Mouse (Mus musculus): Measurements from ENCODE around the gene Babam2. TPM values are rescaled to one million over a fixed set of nuclear protein-coding genes. Genes with fewer than 3 reads are reported as not detected.

Babam2 gene
- polyA plus RNA-seq, 1 experiment: 38.7 TPM

DNA sequence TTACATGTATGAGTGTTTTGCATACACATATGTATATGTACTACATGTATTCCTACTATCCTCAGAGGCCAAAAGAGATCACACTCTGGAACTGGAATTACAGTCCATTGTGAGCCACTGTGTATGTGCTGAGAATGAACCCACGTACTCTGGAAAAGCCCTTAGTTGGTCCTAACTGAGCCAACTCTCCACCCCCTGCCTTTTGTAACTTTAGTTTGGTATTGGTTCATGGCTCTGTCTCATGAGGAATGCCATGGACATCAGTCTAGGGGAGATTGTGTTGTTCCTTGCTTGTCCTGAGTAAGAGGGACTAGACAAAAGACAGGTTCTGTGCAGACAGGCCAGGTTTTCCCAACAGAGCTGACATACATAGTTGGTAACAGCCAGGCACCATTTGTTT is 177.1 kb downstream of the Babam2 start:
- Histone ChIP-seq H3K4me1 (ENCODE audit: control insufficient read depth, insufficient read depth, low read length) (peaks cover 4% of the 10 kb centered on the region; the same call in 1 of the 2 replicates), H3K27me3 (replicated peaks; ENCODE audit: control insufficient read depth, insufficient read depth, low read length) (no peaks in the 10 kb centered on the region), H3K36me3 (ENCODE audit: control insufficient read depth, insufficient read depth, low read length) (no peaks in the 10 kb centered on the region), H3K27ac (ENCODE audit: insufficient read depth, low read depth, low read length) (no peak overlapping the region), H3K4me3 (ENCODE audit: insufficient read depth, low read depth, low read length) (no peak overlapping the region)
- no peak for DNase-seq
- WGBS: 57% methylated on average over 1 of the region's 1 CpGs
- no peak for TF ChIP-seq POLR2A (IDR thresholded peaks at IDR 0.05; ENCODE audit: low read depth, low read length)
- no peak for TF ChIP-seq CTCF (conservative IDR thresholded peaks at IDR 0.05; ENCODE audit: insufficient read depth, insufficient read length, low read depth, low read length)

DNA sequence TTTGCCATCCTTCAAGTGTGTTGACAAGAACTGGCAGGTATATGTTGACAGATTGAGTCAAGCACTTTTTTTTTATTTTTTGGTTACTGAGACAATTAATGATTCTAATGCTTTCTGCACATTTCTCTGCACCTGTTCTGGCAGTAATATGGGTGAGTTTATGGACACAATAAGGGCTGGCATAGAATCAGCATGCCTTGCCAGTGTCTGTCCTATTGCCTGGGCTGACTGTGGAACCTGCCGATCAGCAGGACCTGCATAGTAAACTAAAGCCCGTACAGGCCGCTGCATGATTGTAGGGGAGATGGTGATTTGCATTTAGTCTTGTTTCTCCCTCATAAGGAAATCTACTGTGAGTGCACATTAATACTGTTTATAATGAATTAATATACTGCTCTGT is 178.0 kb downstream of the Babam2 start:
- Histone ChIP-seq H3K27me3 (replicated peaks; ENCODE audit: control insufficient read depth, insufficient read depth, low read length) (no peaks in the 10 kb centered on the region), H3K27ac (ENCODE audit: insufficient read depth, low read depth, low read length) (no peak overlapping the region), H3K4me1 (ENCODE audit: control insufficient read depth, insufficient read depth, low read length) (peaks cover 4% of the 10 kb centered on the region; the same call in 1 of the 2 replicates), H3K36me3 (ENCODE audit: control insufficient read depth, insufficient read depth, low read length) (no peaks in the 10 kb centered on the region), H3K4me3 (ENCODE audit: insufficient read depth, low read depth, low read length) (no peak overlapping the region)
- TF ChIP-seq CTCF (conservative IDR thresholded peaks at IDR 0.05; ENCODE audit: insufficient read depth, insufficient read length, low read depth, low read length) (no peak), POLR2A (IDR thresholded peaks at IDR 0.05; ENCODE audit: low read depth, low read length) (no peak)
- 83% methylated on average over 3 of the region's 3 CpGs for WGBS
- DNase-seq: no peak

DNA sequence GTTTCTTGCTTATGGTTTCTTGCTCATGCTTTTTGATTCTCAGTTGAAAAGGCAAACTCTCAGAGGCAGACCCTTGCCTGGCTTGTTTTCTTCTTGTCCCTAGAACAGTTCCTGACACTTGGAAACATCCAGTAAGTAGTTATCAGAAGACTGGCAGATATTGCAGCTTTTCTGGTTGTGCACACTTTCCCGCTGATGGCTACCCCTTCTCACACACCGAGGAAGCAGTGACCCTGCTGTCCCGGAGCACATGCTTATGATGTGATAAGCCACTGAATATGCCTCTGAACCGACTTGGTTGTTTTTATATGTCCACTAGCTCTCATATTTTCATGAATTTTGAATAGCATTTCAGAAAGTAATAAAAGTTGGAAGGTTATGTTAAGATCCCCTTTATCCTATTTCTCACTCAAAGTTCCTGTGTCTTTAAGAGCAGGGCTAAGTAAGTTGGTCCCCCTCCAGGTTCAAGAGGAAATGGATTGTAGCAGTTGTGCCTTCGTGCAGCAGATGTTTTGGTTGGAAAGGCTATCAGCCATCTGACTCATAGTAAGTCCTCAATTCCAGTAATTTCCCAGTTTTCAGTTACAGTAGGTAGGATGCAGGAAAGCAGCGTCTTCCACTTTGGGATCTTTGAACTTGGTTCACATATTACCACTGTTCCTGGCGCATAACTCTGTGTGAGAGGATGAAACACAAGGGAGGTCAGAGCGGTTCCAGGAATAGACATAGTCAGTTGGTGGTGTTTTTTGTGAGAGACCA is 178.9 kb downstream of the Babam2 start:
- TF ChIP-seq CTCF (conservative IDR thresholded peaks at IDR 0.05; ENCODE audit: insufficient read depth, insufficient read length, low read depth, low read length): no peak
- Histone ChIP-seq H3K27ac (ENCODE audit: insufficient read depth, low read depth, low read length) (peak overlapping the region; percentile 55; the same call in 1 of the 2 replicates), H3K36me3 (ENCODE audit: control insufficient read depth, insufficient read depth, low read length) (no peaks in the 10 kb centered on the region), H3K4me1 (ENCODE audit: control insufficient read depth, insufficient read depth, low read length) (peaks cover 5% of the 10 kb centered on the region; the same call in 1 of the 2 replicates), H3K27me3 (replicated peaks; ENCODE audit: control insufficient read depth, insufficient read depth, low read length) (no peaks in the 10 kb centered on the region), H3K4me3 (ENCODE audit: insufficient read depth, low read depth, low read length) (no peak overlapping the region)
- 43% methylated on average over 8 of the region's 8 CpGs for WGBS
- DNase-seq: peak; percentile 58

DNA sequence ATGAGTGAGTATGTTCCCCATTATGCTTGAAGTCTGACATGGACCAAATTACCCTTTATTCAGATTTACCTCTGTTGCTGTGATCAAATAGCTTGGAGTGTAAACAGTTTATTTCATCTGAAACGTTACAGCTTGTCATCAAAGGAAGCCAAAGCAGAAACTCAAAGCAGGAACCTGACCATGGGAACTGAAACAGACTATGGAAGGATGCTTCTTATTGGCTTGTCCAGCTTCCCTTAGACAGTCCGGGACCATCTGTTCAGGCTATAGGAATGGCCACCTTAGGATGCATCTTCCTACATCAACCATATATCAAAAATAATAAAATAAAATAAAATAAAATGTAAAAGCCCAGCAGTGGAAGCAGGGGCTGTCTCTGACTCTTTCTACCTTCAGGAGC is 183.0 kb downstream of the Babam2 start:
- whole genome bisulfite sequencing: 69% methylated on average over 2 of the region's 2 CpGs
- Histone ChIP-seq H3K36me3 (ENCODE audit: control insufficient read depth, insufficient read depth, low read length) (no peaks in the 10 kb centered on the region), H3K27ac (ENCODE audit: insufficient read depth, low read depth, low read length) (no peak overlapping the region), H3K4me1 (ENCODE audit: control insufficient read depth, insufficient read depth, low read length) (peaks cover 7% of the 10 kb centered on the region; the same call in 1 of the 2 replicates), H3K27me3 (replicated peaks; ENCODE audit: control insufficient read depth, insufficient read depth, low read length) (no peaks in the 10 kb centered on the region), H3K4me3 (ENCODE audit: insufficient read depth, low read depth, low read length) (no peak overlapping the region)
- DNase-seq: no peak
- no peak for TF ChIP-seq CTCF (conservative IDR thresholded peaks at IDR 0.05; ENCODE audit: insufficient read depth, insufficient read length, low read depth, low read length)
- TF ChIP-seq POLR2A (IDR thresholded peaks at IDR 0.05; ENCODE audit: low read depth, low read length): no peak

DNA sequence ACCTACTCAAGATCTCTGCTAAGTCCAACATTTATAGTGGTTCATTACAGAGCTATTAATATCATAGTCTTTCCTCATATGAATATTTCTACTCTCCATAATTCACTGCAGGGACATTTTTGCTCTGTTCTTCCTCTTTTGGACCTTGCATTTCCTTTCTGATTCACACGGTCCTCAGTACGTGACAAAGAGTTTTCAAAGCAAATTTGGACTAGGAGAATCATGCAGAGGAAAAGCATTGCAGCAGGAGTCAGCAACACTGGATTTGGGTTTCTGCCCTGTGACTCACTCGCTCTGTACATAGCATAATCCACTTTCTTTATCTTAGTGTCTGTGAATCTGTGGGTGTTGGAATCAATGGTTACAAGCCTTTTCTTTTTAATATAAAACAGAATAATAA is 184.8 kb downstream of the Babam2 start:
- H3K36me3 ChIP-seq (ENCODE audit: control insufficient read depth, insufficient read depth, low read length): no peaks in the 10 kb centered on the region
- WGBS: 60% methylated on average over 3 of the region's 3 CpGs
- no peak overlapping the region for H3K4me3 ChIP-seq (ENCODE audit: insufficient read depth, low read depth, low read length)
- H3K27ac ChIP-seq (ENCODE audit: insufficient read depth, low read depth, low read length): no peak overlapping the region
- H3K4me1 ChIP-seq (ENCODE audit: control insufficient read depth, insufficient read depth, low read length): 0 out of 2 replicates have a peak, but pooled peaks cover 2% of the 10 kb centered on the region
- H3K27me3 ChIP-seq (replicated peaks; ENCODE audit: control insufficient read depth, insufficient read depth, low read length): no peaks in the 10 kb centered on the region
- TF ChIP-seq CTCF (conservative IDR thresholded peaks at IDR 0.05; ENCODE audit: insufficient read depth, insufficient read length, low read depth, low read length) (no peak), POLR2A (IDR thresholded peaks at IDR 0.05; ENCODE audit: low read depth, low read length) (no peak)
- DNase-seq: no peak

DNA sequence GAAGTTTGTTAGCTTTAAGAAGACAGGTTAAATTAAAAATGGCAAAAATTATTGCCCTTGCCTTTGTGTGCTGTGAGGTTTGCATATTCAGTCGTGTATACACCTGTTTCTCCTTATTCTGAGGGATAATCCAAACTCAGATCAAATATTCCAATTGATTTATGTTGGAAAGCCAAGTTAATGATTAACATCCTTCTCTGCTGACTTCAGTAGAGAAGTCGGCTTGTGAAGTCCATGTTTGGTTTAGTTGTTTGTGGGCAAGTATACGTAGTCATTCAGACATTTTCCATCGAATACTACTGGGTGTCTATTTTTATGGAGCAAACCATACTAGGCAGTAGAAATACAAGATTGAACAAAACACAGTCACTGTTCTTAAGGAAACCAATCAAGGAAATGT is 187.5 kb downstream of the Babam2 start:
- TF ChIP-seq POLR2A (IDR thresholded peaks at IDR 0.05; ENCODE audit: low read depth, low read length) (no peak), CTCF (conservative IDR thresholded peaks at IDR 0.05; ENCODE audit: insufficient read depth, insufficient read length, low read depth, low read length) (no peak)
- WGBS: 35% methylated on average over 4 of the region's 4 CpGs
- DNase-seq: no peak

DNA sequence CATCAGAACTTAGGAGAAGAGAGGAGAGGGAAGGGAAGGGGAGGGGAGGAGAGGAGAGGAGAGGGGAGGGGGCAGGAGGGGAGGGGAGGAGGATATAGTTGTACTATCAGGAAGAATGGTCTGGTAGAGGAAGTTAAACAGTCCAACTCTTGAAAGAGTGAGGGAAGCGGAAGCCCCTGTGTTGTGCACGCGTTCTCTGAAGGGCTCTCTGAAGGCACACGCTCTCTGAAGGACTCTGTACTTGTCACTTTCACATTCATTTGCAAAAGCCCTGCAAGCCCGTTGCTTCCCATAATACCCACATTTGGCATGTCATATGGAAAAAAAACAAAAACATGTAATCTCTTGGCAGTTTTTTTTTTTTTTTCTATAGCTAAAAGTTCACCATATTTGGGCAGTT is 190.1 kb downstream of the Babam2 start:
- no peak for DNase-seq
- H3K4me1 ChIP-seq (ENCODE audit: control insufficient read depth, insufficient read depth, low read length): no peaks in the 10 kb centered on the region
- H3K36me3 ChIP-seq (ENCODE audit: control insufficient read depth, insufficient read depth, low read length): no peaks in the 10 kb centered on the region
- no peak overlapping the region for H3K27ac ChIP-seq (ENCODE audit: insufficient read depth, low read depth, low read length)
- no peak overlapping the region for H3K4me3 ChIP-seq (ENCODE audit: insufficient read depth, low read depth, low read length)
- H3K27me3 ChIP-seq (replicated peaks; ENCODE audit: control insufficient read depth, insufficient read depth, low read length): no peaks in the 10 kb centered on the region
- TF ChIP-seq CTCF (conservative IDR thresholded peaks at IDR 0.05; ENCODE audit: insufficient read depth, insufficient read length, low read depth, low read length) (no peak), POLR2A (IDR thresholded peaks at IDR 0.05; ENCODE audit: low read depth, low read length) (no peak)
- whole genome bisulfite sequencing: 73% methylated on average over 5 of the region's 5 CpGs

More for the DNA sequence above, 187.5 kb downstream of the Babam2 start:
- no peak overlapping the region for H3K27ac ChIP-seq (ENCODE audit: insufficient read depth, low read depth, low read length)
- no peaks in the 10 kb centered on the region for H3K36me3 ChIP-seq (ENCODE audit: control insufficient read depth, insufficient read depth, low read length)
- H3K27me3 ChIP-seq (replicated peaks; ENCODE audit: control insufficient read depth, insufficient read depth, low read length): no peaks in the 10 kb centered on the region
- H3K4me1 ChIP-seq (ENCODE audit: control insufficient read depth, insufficient read depth, low read length): 0 out of 2 replicates have a peak, but pooled peaks cover 2% of the 10 kb centered on the region
- H3K4me3 ChIP-seq (ENCODE audit: insufficient read depth, low read depth, low read length): no peak overlapping the region

All from kidney, adult 2 months (tissue).